Mouse (Mus musculus): ENCODE data around the gene Stx6. TPM values are rescaled to one million over a fixed set of nuclear protein-coding genes. Genes with fewer than 3 reads are reported as not detected.

Stx6 gene
- polyA plus RNA-seq, 2 experiments from 2014 or later, result 50.0 to 58.4 TPM

GRCm38 (mm10) chr1:155169935-155170334 lies 11.4 kb downstream of the Stx6 start:
- no peak for ATAC-seq

- peak; percentile 47 for ATAC-seq
These were observed 14.6 kb downstream of the Stx6 start for GRCm38 (mm10) chr1:155172895-155173643.

DNA sequence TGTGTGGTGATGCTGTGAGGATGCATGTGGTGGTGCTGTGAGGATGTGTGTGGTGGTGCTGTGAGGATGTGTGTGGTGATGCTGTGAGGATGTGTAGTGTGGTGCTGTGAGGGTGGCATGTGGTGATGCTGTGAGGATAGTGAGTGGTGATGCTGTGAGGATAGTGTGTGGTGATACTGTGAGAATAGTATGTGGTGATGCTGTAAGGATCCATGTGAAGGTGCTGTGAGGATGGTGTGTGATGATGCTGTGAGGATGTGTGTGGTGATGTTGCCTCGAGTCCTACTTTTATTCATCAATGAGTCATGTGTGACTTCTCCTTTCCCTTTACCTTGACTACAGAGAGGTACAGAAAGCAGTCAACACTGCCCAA lies 15.1 kb downstream of the Stx6 start:
- peak; percentile 67 for ATAC-seq

DNA sequence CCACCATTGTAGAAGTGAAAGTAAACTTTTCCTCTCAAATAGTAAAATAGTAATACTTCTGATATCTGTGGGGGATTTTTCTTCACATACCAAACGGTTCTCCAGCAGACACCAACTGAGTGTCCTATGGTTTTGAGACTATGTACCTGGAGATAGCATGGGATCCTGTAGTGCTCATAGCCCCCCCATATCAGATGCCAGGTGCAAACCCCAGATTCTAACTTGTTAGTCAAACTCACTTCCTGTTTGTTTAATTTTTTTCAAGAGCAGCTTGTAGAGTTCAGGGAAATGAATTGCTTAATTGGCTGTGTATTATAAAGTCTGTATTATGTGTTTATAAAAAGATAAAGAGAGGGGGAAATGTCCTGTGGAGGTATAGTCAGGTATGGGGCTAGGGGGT lies 15.9 kb downstream of the Stx6 start:
- peak; percentile 54 for ATAC-seq

DNA sequence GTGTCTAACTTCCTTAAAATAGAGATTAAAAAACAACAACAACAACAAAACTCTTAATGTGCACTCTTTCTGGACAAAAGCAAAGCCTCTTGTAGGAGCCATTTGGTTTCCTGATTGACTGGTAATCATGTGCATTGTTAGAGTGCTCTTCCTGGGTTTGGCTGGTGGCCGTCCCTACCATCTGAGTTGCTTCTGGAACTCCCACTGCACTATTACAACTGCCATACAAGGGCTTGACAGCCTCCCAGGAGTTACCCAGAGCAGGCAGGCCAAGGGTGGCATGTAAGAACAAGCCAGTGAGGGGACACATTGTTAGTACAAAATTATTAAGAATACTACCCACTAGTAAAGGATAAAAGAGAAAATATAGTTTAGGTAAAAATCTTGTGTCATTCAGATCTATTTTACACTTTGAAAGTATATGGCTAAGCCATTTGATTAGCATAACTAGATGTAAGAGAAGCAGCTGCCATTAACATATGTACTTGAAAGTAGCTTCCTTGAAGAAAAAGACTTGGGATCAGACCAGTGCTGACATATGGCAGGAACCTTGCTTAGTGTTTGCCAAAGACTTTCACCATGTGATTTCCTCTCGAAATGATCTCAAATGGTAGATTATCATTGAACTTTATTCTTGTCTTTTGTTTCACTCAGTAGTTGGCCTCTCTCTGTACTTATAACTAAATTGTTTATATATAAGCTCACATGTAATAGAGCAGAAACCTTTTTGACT lies 19.8 kb downstream of the Stx6 start:
- ATAC-seq, result no peak

- ATAC-seq, result no peak
These were observed 25.7 kb downstream of the Stx6 start for GRCm38 (mm10) chr1:155184191-155184590.

DNA sequence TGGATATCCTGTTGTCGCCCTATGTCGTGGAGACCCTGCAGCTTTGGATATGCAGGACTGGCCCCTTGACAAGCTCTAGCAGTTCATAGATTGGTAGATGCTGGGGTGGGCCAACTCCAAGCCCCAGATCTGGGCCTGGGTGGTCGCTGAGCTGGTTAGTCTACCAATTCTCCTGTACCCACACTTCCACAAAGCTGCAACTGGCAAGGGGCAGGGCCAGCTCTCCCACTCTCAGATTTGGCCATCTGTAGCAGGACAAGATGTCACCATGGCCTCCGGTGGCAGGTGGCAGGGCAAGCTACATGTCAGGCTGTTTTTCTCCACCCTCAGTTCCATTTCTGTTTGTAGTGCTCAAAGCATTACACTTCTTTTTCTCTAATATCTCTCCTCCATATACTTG lies 30.1 kb downstream of the Stx6 start:
- ATAC-seq, result no peak

DNA sequence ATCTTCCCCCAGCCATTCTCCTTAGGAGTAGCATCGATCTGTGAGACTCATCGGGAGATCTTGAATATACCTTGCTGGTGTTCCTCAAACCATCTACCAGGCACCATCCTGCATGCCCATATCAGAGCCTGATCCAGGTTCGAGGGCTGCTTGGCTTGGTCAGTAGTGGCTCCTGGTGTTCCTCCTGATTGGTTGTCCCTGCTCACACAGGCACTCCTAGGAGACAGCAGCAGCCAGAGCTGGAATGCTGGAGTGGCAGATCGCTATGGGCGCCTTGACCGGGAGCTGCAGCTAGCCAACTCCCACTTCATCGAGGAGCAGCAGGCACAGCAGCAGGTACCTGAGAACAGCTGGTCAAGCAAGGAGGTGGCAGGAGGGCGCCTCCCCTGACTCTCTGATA lies 32.7 kb downstream of the Stx6 start:
- no peak for ATAC-seq

DNA sequence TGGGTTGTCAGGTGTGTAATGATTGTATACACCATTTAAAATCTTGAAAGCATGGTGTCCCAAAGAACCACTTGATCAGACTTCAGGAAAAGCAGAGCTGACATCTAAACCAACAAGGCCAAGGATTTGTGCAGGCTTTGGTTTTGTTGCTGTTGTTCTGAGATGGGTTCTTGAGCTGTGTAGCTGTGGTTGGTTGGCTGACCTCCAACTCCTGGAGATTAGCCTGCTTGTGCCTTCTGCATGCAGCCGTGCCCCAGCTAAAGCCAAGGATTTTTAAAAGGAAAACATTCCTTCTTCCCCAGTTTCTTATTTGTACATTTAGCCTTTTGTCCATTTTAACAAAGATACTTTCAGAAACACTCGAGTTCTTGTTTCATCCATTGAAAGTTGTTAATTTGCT lies 33.2 kb downstream of the Stx6 start:
- no peak for ATAC-seq

GRCm38 (mm10) chr1:155192805-155193368 lies 34.4 kb downstream of the Stx6 start:
- ATAC-seq, result no peak

DNA sequence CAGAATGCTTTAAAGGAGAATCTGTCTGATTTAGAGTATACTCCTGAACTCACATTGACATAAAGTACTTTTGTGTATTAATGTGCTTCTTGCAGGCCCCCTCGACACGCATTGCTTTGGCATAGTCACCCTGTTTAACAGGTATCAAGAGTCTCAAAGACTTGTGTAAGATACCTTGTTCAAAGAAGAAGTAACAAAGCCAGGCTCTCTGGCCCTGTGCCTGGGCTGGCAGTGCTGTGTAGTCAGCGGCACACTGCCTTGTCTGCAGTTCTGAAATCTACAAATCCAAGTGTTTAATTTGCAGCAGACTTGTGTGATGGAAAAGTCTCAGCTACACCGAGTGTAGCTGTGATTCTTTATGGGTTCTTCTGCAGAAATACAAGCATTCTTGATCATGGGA lies 38.2 kb downstream of the Stx6 start:
- ATAC-seq, result no peak

- no peak for ATAC-seq
These were observed 41.0 kb downstream of the Stx6 start for GRCm38 (mm10) chr1:155199522-155199921.

DNA sequence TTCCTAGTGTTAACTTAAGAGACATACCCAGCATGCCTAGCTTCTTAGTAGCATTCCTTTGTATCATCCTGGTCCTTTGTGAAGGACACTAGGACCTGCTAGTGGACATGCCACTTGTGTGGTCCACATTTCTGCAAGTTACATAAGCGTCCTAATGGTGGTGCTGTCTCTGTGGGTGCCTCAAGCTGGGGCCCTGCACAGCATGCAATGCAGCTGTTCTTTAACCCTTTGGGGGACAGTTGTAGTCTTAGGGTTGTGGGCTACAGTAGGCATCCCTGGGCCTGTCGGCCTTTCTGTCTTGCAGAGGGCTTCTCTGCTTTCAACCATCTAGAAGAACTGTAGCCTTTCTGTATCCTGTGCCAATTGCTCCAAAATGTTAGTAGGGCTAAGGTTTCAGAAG lies 42.5 kb downstream of the Stx6 start:
- no peak for ATAC-seq

- ATAC-seq, result peak; percentile 94
These were observed 42.9 kb downstream of the Stx6 start for GRCm38 (mm10) chr1:155201373-155201879.

- ATAC-seq, result no peak
These were observed 43.4 kb downstream of the Stx6 start for GRCm38 (mm10) chr1:155201914-155202313.

- no peak for ATAC-seq
These were observed 44.0 kb downstream of the Stx6 start for GRCm38 (mm10) chr1:155202472-155202871.

DNA sequence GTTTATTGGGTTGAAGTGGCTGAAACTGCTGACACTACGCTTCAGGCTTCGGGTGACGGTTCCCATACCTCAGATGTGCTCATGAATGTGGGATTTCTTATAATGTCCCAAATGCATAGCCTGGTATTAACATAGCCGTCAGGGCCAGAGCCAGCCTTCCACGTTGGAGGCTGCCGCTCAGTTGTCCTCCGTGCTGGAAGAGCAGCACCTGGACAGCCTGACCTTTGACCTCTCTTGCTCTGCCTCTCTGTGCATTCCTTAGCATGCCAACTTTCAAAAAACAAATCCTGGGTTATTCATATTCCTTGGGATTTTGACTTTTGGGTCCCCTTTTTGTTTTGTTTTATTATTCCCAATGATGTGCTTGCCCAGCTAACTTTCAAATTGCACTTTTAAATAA lies 44.6 kb downstream of the Stx6 start:
- ATAC-seq, result no peak

- ATAC-seq, result no peak
These were observed 45.4 kb downstream of the Stx6 start for GRCm38 (mm10) chr1:155203954-155204353.

DNA sequence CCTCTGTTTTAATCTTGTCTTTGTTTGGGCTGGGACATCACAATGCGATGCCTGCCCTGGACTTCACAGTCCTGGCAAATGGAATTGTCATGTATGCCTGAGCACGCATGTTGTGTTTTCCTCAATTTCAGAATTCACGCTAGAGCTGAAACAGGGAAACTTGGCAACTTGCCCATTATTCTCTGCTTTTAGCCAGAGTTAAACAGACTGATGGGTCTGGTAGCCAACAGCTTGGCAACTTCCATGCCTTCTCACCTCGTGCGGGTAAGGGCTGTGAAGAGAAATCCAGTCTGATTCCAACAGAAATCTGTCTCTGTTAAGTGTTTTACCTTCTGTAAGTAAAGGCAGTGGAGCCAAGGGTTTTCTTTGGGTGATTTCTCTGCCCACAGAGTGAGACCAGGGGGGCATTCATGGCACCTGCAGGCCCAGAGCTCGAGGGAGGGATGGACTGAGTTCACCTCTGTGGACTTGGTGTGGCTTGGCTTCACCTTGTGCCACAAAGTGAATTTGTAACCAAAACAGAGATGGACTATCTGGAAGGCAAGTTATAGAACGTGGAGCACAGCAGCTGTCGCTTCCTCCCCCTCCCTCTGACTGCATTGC lies 46.1 kb downstream of the Stx6 start:
- ATAC-seq, result no peak

DNA sequence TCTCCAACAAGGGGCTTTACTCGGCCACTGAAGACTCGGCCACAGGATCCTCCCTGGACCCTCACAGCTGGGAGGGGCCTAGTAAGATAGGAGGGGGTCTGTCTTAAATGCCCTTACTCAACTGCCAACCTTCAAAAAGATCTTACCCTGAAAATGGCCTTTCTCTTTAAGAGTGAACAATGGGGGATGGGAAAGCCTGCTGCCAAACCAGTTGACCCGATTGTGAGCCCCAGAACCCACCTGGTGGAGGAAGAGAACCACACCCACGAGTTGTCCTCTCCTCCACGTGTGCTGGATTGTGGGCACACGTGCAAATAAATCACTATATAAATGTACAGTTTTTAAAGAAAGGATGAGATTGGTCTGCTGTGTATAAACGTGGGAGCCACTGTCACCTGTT lies 46.8 kb downstream of the Stx6 start:
- no peak for ATAC-seq

DNA sequence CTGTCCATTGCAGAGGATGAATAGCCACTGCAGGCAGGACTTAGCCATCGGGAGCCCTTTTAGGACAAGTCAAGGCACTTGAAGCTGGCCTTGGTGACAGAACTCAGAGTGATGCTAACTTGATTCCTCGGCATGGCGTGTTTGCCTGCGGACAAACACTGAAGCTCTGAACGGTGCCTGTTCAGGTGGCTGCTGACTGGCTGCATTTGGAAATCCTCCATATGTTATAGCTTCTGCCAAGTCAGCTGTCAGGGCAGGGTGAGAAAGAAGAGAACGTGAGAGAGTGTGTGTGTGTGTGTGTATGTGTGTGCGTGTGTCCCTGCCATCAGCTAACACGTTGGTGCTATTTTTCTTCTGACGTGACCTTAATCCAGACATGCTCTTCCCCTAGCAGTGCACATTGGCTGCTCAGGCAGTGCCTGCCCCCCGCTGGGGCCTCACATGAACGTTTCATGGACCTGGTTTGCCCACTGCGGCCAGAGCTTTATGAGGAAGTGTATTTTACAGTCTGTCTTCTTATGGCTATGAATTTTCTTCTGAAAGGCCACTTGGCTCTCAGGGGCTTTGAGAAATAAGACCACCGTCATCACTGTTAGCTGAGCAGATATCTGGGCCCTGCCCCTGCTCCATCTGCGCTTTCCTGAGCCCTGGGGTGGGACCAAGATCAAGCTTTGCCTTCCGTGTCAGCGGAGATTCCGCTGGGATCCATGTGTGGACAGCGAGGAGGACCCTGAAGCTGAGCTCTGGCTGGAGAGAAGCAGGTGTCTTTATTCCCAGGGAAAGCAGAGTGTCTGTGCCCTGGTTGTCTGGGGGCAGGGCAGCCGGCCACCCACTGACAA lies 47.5 kb downstream of the Stx6 start:
- ATAC-seq, result no peak

DNA sequence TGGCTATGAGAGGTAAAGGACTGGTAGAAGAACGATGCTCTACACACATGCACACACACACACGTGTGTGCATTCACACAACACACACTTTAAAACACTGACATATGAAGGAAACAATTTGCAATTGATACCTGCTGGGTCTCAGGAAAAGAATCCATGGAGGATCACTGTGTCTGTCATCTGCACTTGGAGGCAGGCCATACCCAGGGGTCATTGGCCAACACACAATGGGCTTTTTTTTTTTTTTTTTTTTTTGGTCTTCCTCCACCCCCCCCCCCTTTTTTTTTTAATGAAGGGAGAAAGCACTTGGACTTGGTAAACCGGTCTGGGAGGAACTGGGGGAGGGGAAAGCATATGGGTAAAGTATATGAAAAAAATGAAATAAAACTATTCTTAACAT lies 49.3 kb downstream of the Stx6 start:
- ATAC-seq, result no peak

Measured in CD4-positive, CD25-positive, alpha-beta regulatory T cell, adult 4 months (primary cell).